Mouse (Mus musculus): ENCODE data around the gene Plcl2. TPM values are rescaled to one million over a fixed set of nuclear protein-coding genes. Genes with fewer than 3 reads are reported as not detected.

Plcl2 gene
- 4.4 TPM for polyA plus RNA-seq (2015; fragmentation: Illumina TruSeq; extraction: RNeasy Lipid Tissue Mini Kit (QIAGEN cat#74804); ENCODE audit: insufficient read depth, low read depth, low replicate concordance)

GRCm38 (mm10) chr17:50509251-50510104, at the start of gene Plcl2:
Gene Plcl2 (plus strand): TSS chr17:50509403.

Other genes with a start within 250 kb of the Plcl2 start
- not detected for gene Dazl, start 215.8 kb upstream of the Plcl2 start, polyA plus RNA-seq (2015; fragmentation: Illumina TruSeq; extraction: RNeasy Lipid Tissue Mini Kit (QIAGEN cat#74804); ENCODE audit: insufficient read depth, low read depth, low replicate concordance)